Mouse (Mus musculus): ENCODE measurements at regions not wholly inside any gene's neighbourhood (a gene's known extent, or its start where the extent isn't known, plus 50 kb on each side); places are given as distances from the start of the nearest gene placed in this dataset.
A peak's percentile ranks its signal among the peaks of the same experiment; 100 is the strongest.

GRCm38 (mm10) chr16:68704569-68704968 lies 1083.9 kb upstream of the Cadm2 start:
- 92% methylated on average over 2 of the region's 2 CpGs for WGBS
- no peaks in the 10 kb centered on the region for H3K4me1 ChIP-seq (ENCODE audit: insufficient read depth)
- no peak overlapping the region for H3K4me3 ChIP-seq (ENCODE audit: low read depth, low read length)
- TF ChIP-seq CTCF (IDR thresholded peaks at IDR 0.05; ENCODE audit: low read depth) = no peak
- DNase-seq (no peak), ATAC-seq (no peak)
- H3K27me3 ChIP-seq (ENCODE audit: insufficient read depth, low read length) = no peaks in the 10 kb centered on the region
- H3K27ac ChIP-seq (ENCODE audit: low read depth, low read length) = no peak overlapping the region
- H3K9ac ChIP-seq = no peak overlapping the region
- no peaks in the 10 kb centered on the region for H3K9me3 ChIP-seq (ENCODE audit: low read length)
- H3K36me3 ChIP-seq (ENCODE audit: insufficient read depth) = no peaks in the 10 kb centered on the region
- H3K4me2 ChIP-seq (ENCODE audit: low read depth) = no peak overlapping the region

GRCm38 (mm10) chr16:68666972-68667538 lies 1046.3 kb upstream of the Cadm2 start:
- no peak for TF ChIP-seq CTCF (IDR thresholded peaks at IDR 0.05; ENCODE audit: low read depth)
- Histone ChIP-seq H3K4me2 (ENCODE audit: low read depth) (no peak overlapping the region), H3K27me3 (ENCODE audit: insufficient read depth, low read length) (no peaks in the 10 kb centered on the region), H3K9ac (no peak overlapping the region), H3K4me3 (ENCODE audit: low read depth, low read length) (no peak overlapping the region), H3K9me3 (ENCODE audit: low read length) (no peaks in the 10 kb centered on the region), H3K4me1 (ENCODE audit: insufficient read depth) (no peaks in the 10 kb centered on the region), H3K36me3 (ENCODE audit: insufficient read depth) (no peaks in the 10 kb centered on the region), H3K27ac (ENCODE audit: low read depth, low read length) (no peak overlapping the region)
- DNase-seq (peak; percentile 70), ATAC-seq (peak; percentile 69)
- WGBS = 63% methylated on average over 4 of the region's 4 CpGs

DNA sequence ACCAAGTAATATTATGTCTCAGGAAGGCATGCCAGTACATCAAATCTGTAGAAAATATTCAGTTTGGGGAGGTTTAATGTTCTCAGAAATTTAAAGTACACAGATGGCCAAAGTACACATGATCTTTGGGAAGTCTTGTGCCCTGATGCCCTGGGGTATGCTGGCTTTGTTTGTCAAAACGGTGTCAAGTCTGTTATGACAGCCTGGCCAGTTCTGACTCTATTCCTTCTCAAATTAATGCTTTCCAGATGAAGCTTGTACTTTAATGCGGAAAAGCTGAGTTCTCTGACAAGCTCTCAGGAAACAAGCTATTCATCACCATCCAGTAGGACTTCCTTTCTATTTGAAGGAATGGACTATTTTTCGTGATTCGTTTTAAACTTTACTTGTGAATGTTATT lies 1037.7 kb upstream of the Cadm2 start:
- ATAC-seq (no peak), DNase-seq (no peak)
- Histone ChIP-seq H3K27me3 (ENCODE audit: insufficient read depth, low read length) (no peaks in the 10 kb centered on the region), H3K27ac (ENCODE audit: low read depth, low read length) (no peak overlapping the region), H3K36me3 (ENCODE audit: insufficient read depth) (no peaks in the 10 kb centered on the region), H3K9me3 (ENCODE audit: low read length) (no peaks in the 10 kb centered on the region), H3K4me3 (ENCODE audit: low read depth, low read length) (no peak overlapping the region), H3K4me2 (ENCODE audit: low read depth) (no peak overlapping the region), H3K4me1 (ENCODE audit: insufficient read depth) (no peaks in the 10 kb centered on the region), H3K9ac (no peak overlapping the region)
- WGBS = 79% methylated on average over 4 of the region's 4 CpGs
- TF ChIP-seq CTCF (IDR thresholded peaks at IDR 0.05; ENCODE audit: low read depth) = no peak

DNA sequence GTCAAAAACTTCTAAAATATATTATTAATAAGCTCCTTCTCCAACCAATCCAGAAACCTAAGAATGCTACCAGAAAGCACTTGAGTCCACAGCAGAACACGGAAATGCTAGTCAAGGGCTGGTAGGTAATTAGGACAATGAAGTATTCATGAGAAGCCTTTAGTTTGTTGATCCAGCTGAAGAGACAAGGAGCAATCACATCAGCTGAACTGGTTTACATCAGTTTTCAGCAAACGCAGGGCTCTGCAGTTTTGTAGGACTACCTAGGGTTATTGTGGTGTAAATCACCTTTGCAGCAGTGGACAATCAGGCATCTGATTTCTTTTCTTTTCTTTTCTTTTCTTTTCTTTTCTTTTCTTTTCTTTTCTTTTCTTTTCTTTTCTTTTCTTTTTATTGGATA lies 1007.3 kb upstream of the Cadm2 start:
- no peak for TF ChIP-seq CTCF (IDR thresholded peaks at IDR 0.05; ENCODE audit: low read depth)
- H3K4me2 ChIP-seq (ENCODE audit: low read depth) = no peak overlapping the region
- H3K9ac ChIP-seq = no peak overlapping the region
- WGBS = 36% methylated on average over 2 of the region's 2 CpGs
- H3K27me3 ChIP-seq (ENCODE audit: insufficient read depth, low read length) = no peaks in the 10 kb centered on the region
- ATAC-seq (no peak), DNase-seq (no peak)
- no peaks in the 10 kb centered on the region for H3K9me3 ChIP-seq (ENCODE audit: low read length)
- H3K4me3 ChIP-seq (ENCODE audit: low read depth, low read length) = no peak overlapping the region
- no peaks in the 10 kb centered on the region for H3K36me3 ChIP-seq (ENCODE audit: insufficient read depth)
- no peak overlapping the region for H3K27ac ChIP-seq (ENCODE audit: low read depth, low read length)
- H3K4me1 ChIP-seq (ENCODE audit: insufficient read depth) = no peaks in the 10 kb centered on the region

DNA sequence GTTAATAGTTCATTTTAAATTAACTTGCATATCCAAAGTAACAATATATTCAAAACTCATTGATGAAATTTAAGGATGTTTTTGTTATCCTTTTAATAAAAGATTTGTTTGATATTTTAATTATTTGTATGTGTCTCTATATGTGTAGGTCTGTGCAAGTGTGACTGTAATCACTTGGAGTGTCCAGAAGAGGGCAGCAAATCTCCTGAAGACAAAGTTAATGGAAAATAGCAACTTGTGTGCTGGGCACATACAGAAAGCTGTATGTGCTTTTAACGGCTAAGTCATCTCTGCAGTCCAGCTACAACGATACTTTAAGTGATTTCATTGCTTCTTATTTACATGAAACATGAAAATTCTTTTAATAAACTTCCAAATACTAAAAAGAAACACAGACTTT lies 993.3 kb upstream of the Cadm2 start:
- WGBS = 72% methylated on average over 2 of the region's 2 CpGs
- H3K36me3 ChIP-seq (ENCODE audit: insufficient read depth) = no peaks in the 10 kb centered on the region
- H3K4me1 ChIP-seq (ENCODE audit: insufficient read depth) = no peaks in the 10 kb centered on the region
- no peak overlapping the region for H3K4me2 ChIP-seq (ENCODE audit: low read depth)
- no peak overlapping the region for H3K4me3 ChIP-seq (ENCODE audit: low read depth, low read length)
- no peak overlapping the region for H3K27ac ChIP-seq (ENCODE audit: low read depth, low read length)
- no peaks in the 10 kb centered on the region for H3K27me3 ChIP-seq (ENCODE audit: insufficient read depth, low read length)
- DNase-seq (peak; percentile 13), ATAC-seq (no peak)
- H3K9me3 ChIP-seq (ENCODE audit: low read length) = no peaks in the 10 kb centered on the region
- peak; percentile 46 for TF ChIP-seq CTCF (IDR thresholded peaks at IDR 0.05; ENCODE audit: low read depth)
- H3K9ac ChIP-seq = no peak overlapping the region

All from forebrain, postnatal 0 days (tissue).